Mouse (Mus musculus) spleen, adult 2 months (tissue): ENCODE data around the gene Ceacam10. TPM values are rescaled to one million over a fixed set of nuclear protein-coding genes. Genes with fewer than 3 reads are reported as not detected.

Source experiments
- DNase-seq, 2 experiments: peaks; one replicate each; pipeline versions ENCODE4 v3.0.0 to v3.0.0-alpha.2; 2012 to 2021; ENCODE audit warnings: low spot score in 2 of 2, low read depth in 1 of 2
- H3K27ac ChIP-seq: fragments of 200-500 bp; 2 replicates; pipeline ENCODE4 v1.5.1; 2012; ENCODE audit warnings: low read length, inconsistent platforms; ENCODE audit not compliant: insufficient read depth
- H3K27me3 ChIP-seq: fragments of 200-500 bp; 2 replicates; pipeline ENCODE4 v1.6.1; 2012; ENCODE audit warnings: mild to moderate bottlenecking, moderate library complexity, low read length, inconsistent platforms; ENCODE audit not compliant: control insufficient read depth, insufficient read depth
- H3K36me3 ChIP-seq: fragments of 200-500 bp; 2 replicates; pipeline ENCODE4 v1.6.1; 2012; ENCODE audit warnings: mild to moderate bottlenecking, low read length, inconsistent platforms; ENCODE audit not compliant: control insufficient read depth, insufficient read depth
- H3K4me1 ChIP-seq: fragments of 200-500 bp; 2 replicates; pipeline ENCODE4 v1.6.1; 2011; ENCODE audit warnings: inconsistent platforms; ENCODE audit not compliant: control insufficient read depth, insufficient read depth, insufficient read length
- H3K4me3 ChIP-seq: fragments of 200-500 bp; 2 replicates; pipeline ENCODE4 v1.5.1; 2011; ENCODE audit warnings: mild to moderate bottlenecking, inconsistent platforms; ENCODE audit not compliant: insufficient read depth, insufficient read length; ENCODE audit errors: extremely low read depth
- CTCF ChIP-seq: fragments of 200-500 bp; IDR thresholded peaks from 2 replicates; pipeline ENCODE4 v1.5.1; 2011; ENCODE audit warnings: mild to moderate bottlenecking, inconsistent platforms; ENCODE audit not compliant: insufficient read depth, insufficient read length, insufficient replicate concordance; ENCODE audit errors: extremely low read depth
- POLR2A ChIP-seq: fragments of 200-500 bp; IDR thresholded peaks from 2 replicates; pipeline ENCODE4 v1.6.1; 2011; ENCODE audit warnings: low read depth, low read length, inconsistent platforms
- WGBS: fragments of 180-500 bp; shearing (Covaris S2); methylation state at CpG from one replicate; pipeline ENCODE4 v1.1.7; 2018; 5-methylcytosine and 5-hydroxymethylcytosine counted together
- polyA plus RNA-seq: library from polyadenylated mRNA; depleted of rRNA; stranded (reverse); fragments of >200 nt; gene quantifications from 2 replicates; pipeline ENCODE4 v1.2.3, GENCODE M21; 2012

Gene Ceacam10
- polyA plus RNA-seq, 1 experiment, result 0.41 TPM

GRCm38 (mm10) chr7:24761161-24761560, 15.8 kb upstream of the Ceacam10 start:
- no peaks in the 10 kb centered on the region for H3K36me3 ChIP-seq
- DNase-seq, result no peak
- no peak overlapping the region for H3K4me3 ChIP-seq
- H3K27ac ChIP-seq, result no peak overlapping the region
- 71% methylated on average over 6 of the region's 6 CpGs for WGBS
- TF ChIP-seq CTCF (no peak), POLR2A (no peak)
- no peaks in the 10 kb centered on the region for H3K4me1 ChIP-seq
- no peaks in the 10 kb centered on the region for H3K27me3 ChIP-seq

- Histone ChIP-seq H3K27ac (no peak overlapping the region), H3K4me3 (no peak overlapping the region), H3K36me3 (no peaks in the 10 kb centered on the region), H3K4me1 (no peaks in the 10 kb centered on the region), H3K27me3 (no peaks in the 10 kb centered on the region)
- WGBS, result 85% methylated on average over 8 of the region's 8 CpGs
- TF ChIP-seq POLR2A (no peak), CTCF (no peak)
- no peak for DNase-seq
These were observed 14.4 kb upstream of the Ceacam10 start for GRCm38 (mm10) chr7:24762574-24762973.

- no peaks in the 10 kb centered on the region for H3K4me1 ChIP-seq
- TF ChIP-seq CTCF (no peak), POLR2A (no peak)
- H3K27ac ChIP-seq, result no peak overlapping the region
- no peaks in the 10 kb centered on the region for H3K27me3 ChIP-seq
- H3K4me3 ChIP-seq, result no peak overlapping the region
- no peaks in the 10 kb centered on the region for H3K36me3 ChIP-seq
- no peak for DNase-seq
These were observed 5.6 kb upstream of the Ceacam10 start for GRCm38 (mm10) chr7:24771361-24771760.

- WGBS, result 50% methylated on average over 3 of the region's 3 CpGs
- Histone ChIP-seq H3K4me1 (no peaks in the 10 kb centered on the region), H3K36me3 (no peaks in the 10 kb centered on the region), H3K4me3 (no peak overlapping the region), H3K27ac (no peak overlapping the region), H3K27me3 (no peaks in the 10 kb centered on the region)
- no peak for DNase-seq
- TF ChIP-seq POLR2A (no peak), CTCF (no peak)
These were observed 3.0 kb upstream of the Ceacam10 start for GRCm38 (mm10) chr7:24773942-24774535.

GRCm38 (mm10) chr7:24776145-24776544, 861 bp upstream of the Ceacam10 start:
- no peak for DNase-seq
- H3K4me1 ChIP-seq, result no peaks in the 10 kb centered on the region
- H3K27me3 ChIP-seq, result 0 out of 2 replicates have a peak, but pooled peaks cover 2% of the 10 kb centered on the region
- no peaks in the 10 kb centered on the region for H3K36me3 ChIP-seq
- H3K27ac ChIP-seq, result no peak overlapping the region
- H3K4me3 ChIP-seq, result no peak overlapping the region
- 77% methylated on average over 2 of the region's 2 CpGs for WGBS
- TF ChIP-seq CTCF (no peak), POLR2A (no peak)

- Histone ChIP-seq H3K36me3 (no peaks in the 10 kb centered on the region), H3K27ac (no peak overlapping the region), H3K4me1 (no peaks in the 10 kb centered on the region), H3K4me3 (no peak overlapping the region), H3K27me3 (no peaks in the 10 kb centered on the region)
- TF ChIP-seq CTCF (no peak), POLR2A (no peak)
- no peak for DNase-seq
- 93% methylated on average over 1 of the region's 1 CpGs for WGBS
These were observed 20.9 kb downstream of the Ceacam10 start for GRCm38 (mm10) chr7:24797918-24798317.

GRCm38 (mm10) chr7:24802149-24802767, 25.3 kb downstream of the Ceacam10 start:
- Histone ChIP-seq H3K4me1 (no peaks in the 10 kb centered on the region), H3K4me3 (no peak overlapping the region), H3K36me3 (no peaks in the 10 kb centered on the region), H3K27ac (no peak overlapping the region), H3K27me3 (no peaks in the 10 kb centered on the region)
- 16% methylated on average over 7 of the region's 7 CpGs for WGBS
- no peak for DNase-seq
- TF ChIP-seq POLR2A (no peak), CTCF (no peak)
